Mouse (Mus musculus): Measurements from ENCODE around the gene Cnnm3. TPM values are rescaled to one million over a fixed set of nuclear protein-coding genes. Genes with fewer than 3 reads are reported as not detected.

Cnnm3 gene
- total and polyA plus RNA-seq, 2 experiments, result 4.4 to 11.3 TPM

- 94% methylated on average over 12 of the region's 12 CpGs for WGBS
- H3K27me3 ChIP-seq (ENCODE audit: control insufficient read depth, insufficient read depth, low read length), result no peaks in the 10 kb centered on the region
These were observed 31.5 kb upstream of the Cnnm3 start for GRCm38 (mm10) chr1:36479903-36480899.

GRCm38 (mm10) chr1:36483825-36484224 lies 27.8 kb upstream of the Cnnm3 start:
- DNase-seq (ENCODE audit: extremely low read depth, low read depth, low spot score), result no peak
- Histone ChIP-seq H3K4me1 (ENCODE audit: control insufficient read depth, insufficient read depth, low read length) (no peaks in the 10 kb centered on the region), H3K36me3 (ENCODE audit: control insufficient read depth, insufficient read depth, low read length) (no peaks in the 10 kb centered on the region), H3K79me2 (ENCODE audit: control insufficient read depth, insufficient read depth, low read length) (peaks cover 4% of the 10 kb centered on the region; the same call in 1 of the 2 replicates), H3K27ac (replicated peaks; ENCODE audit: insufficient read depth, low read depth, low read length) (no peak overlapping the region), H3K4me3 (ENCODE audit: insufficient read depth, low read depth, low read length) (no peak overlapping the region), H3K9ac (ENCODE audit: low read depth, low read length) (no peak overlapping the region), H3K27me3 (ENCODE audit: control insufficient read depth, insufficient read depth, low read length) (no peaks in the 10 kb centered on the region)
- WGBS, result 89% methylated on average over 4 of the region's 4 CpGs
- TF ChIP-seq CTCF (IDR thresholded peaks at IDR 0.05; ENCODE audit: low read depth, low read length) (no peak), POLR2A (IDR thresholded peaks at IDR 0.05; ENCODE audit: extremely low read depth, insufficient read depth, low read length) (no peak)

More at GRCm38 (mm10) chr1:36479903-36480899, 31.5 kb upstream of the Cnnm3 start:
- no peak overlapping the region for H3K4me3 ChIP-seq (ENCODE audit: insufficient read depth, low read depth, low read length)
- no peak for DNase-seq (ENCODE audit: extremely low read depth, low read depth, low spot score)
- TF ChIP-seq CTCF (IDR thresholded peaks at IDR 0.05; ENCODE audit: low read depth, low read length) (no peak), POLR2A (IDR thresholded peaks at IDR 0.05; ENCODE audit: extremely low read depth, insufficient read depth, low read length) (no peak)
- peaks cover 20% of the 10 kb centered on the region for H3K4me1 ChIP-seq (ENCODE audit: control insufficient read depth, insufficient read depth, low read length)
- no peaks in the 10 kb centered on the region for H3K36me3 ChIP-seq (ENCODE audit: control insufficient read depth, insufficient read depth, low read length)
- H3K79me2 ChIP-seq (ENCODE audit: control insufficient read depth, insufficient read depth, low read length), result no peaks in the 10 kb centered on the region; the same call in 1 of the 2 replicates
- H3K27ac ChIP-seq (replicated peaks; ENCODE audit: insufficient read depth, low read depth, low read length), result no peak overlapping the region
- H3K9ac ChIP-seq (ENCODE audit: low read depth, low read length), result no peak overlapping the region

GRCm38 (mm10) chr1:36485080-36485479 lies 26.6 kb upstream of the Cnnm3 start:
- Histone ChIP-seq H3K27me3 (ENCODE audit: control insufficient read depth, insufficient read depth, low read length) (no peaks in the 10 kb centered on the region), H3K36me3 (ENCODE audit: control insufficient read depth, insufficient read depth, low read length) (no peaks in the 10 kb centered on the region), H3K79me2 (ENCODE audit: control insufficient read depth, insufficient read depth, low read length) (0 out of 2 replicates have a peak, but pooled peaks cover 4% of the 10 kb centered on the region), H3K9ac (ENCODE audit: low read depth, low read length) (no peak overlapping the region), H3K27ac (replicated peaks; ENCODE audit: insufficient read depth, low read depth, low read length) (no peak overlapping the region), H3K4me1 (ENCODE audit: control insufficient read depth, insufficient read depth, low read length) (no peaks in the 10 kb centered on the region), H3K4me3 (ENCODE audit: insufficient read depth, low read depth, low read length) (no peak overlapping the region)
- no peak for TF ChIP-seq CTCF (IDR thresholded peaks at IDR 0.05; ENCODE audit: low read depth, low read length)
- no peak for TF ChIP-seq POLR2A (IDR thresholded peaks at IDR 0.05; ENCODE audit: extremely low read depth, insufficient read depth, low read length)
- whole genome bisulfite sequencing, result 35% methylated on average over 7 of the region's 7 CpGs
- peak; percentile 59 for DNase-seq (ENCODE audit: extremely low read depth, low read depth, low spot score)

GRCm38 (mm10) chr1:36487111-36487510 lies 24.6 kb upstream of the Cnnm3 start:
- H3K9ac ChIP-seq (ENCODE audit: low read depth, low read length), result no peak overlapping the region
- TF ChIP-seq POLR2A (IDR thresholded peaks at IDR 0.05; ENCODE audit: extremely low read depth, insufficient read depth, low read length), result no peak
- 0 out of 2 replicates have a peak, but pooled peaks cover 4% of the 10 kb centered on the region for H3K79me2 ChIP-seq (ENCODE audit: control insufficient read depth, insufficient read depth, low read length)
- H3K36me3 ChIP-seq (ENCODE audit: control insufficient read depth, insufficient read depth, low read length), result no peaks in the 10 kb centered on the region
- H3K27ac ChIP-seq (replicated peaks; ENCODE audit: insufficient read depth, low read depth, low read length), result no peak overlapping the region
- no peak overlapping the region for H3K4me3 ChIP-seq (ENCODE audit: insufficient read depth, low read depth, low read length)
- H3K27me3 ChIP-seq (ENCODE audit: control insufficient read depth, insufficient read depth, low read length), result no peaks in the 10 kb centered on the region
- no peaks in the 10 kb centered on the region for H3K4me1 ChIP-seq (ENCODE audit: control insufficient read depth, insufficient read depth, low read length)
- no peak for DNase-seq (ENCODE audit: extremely low read depth, low read depth, low spot score)
- 92% methylated on average over 9 of the region's 9 CpGs for WGBS

GRCm38 (mm10) chr1:36489661-36490060 lies 22.0 kb upstream of the Cnnm3 start:
- H3K4me1 ChIP-seq (ENCODE audit: control insufficient read depth, insufficient read depth, low read length), result no peaks in the 10 kb centered on the region
- DNase-seq (ENCODE audit: extremely low read depth, low read depth, low spot score), result no peak
- H3K4me3 ChIP-seq (ENCODE audit: insufficient read depth, low read depth, low read length), result no peak overlapping the region
- TF ChIP-seq POLR2A (IDR thresholded peaks at IDR 0.05; ENCODE audit: extremely low read depth, insufficient read depth, low read length) (no peak), CTCF (IDR thresholded peaks at IDR 0.05; ENCODE audit: low read depth, low read length) (no peak)
- H3K36me3 ChIP-seq (ENCODE audit: control insufficient read depth, insufficient read depth, low read length), result no peaks in the 10 kb centered on the region
- no peak overlapping the region for H3K27ac ChIP-seq (replicated peaks; ENCODE audit: insufficient read depth, low read depth, low read length)
- 0 out of 2 replicates have a peak, but pooled peaks cover 4% of the 10 kb centered on the region for H3K79me2 ChIP-seq (ENCODE audit: control insufficient read depth, insufficient read depth, low read length)
- no peaks in the 10 kb centered on the region for H3K27me3 ChIP-seq (ENCODE audit: control insufficient read depth, insufficient read depth, low read length)
- 92% methylated on average over 6 of the region's 6 CpGs for WGBS
- H3K9ac ChIP-seq (ENCODE audit: low read depth, low read length), result no peak overlapping the region

All from liver, adult 2 months (tissue).